Mouse (Mus musculus) layer of hippocampus, postnatal 36 days (tissue): ENCODE measurements around the gene Bspry. TPM values are rescaled to one million over a fixed set of nuclear protein-coding genes. Genes with fewer than 3 reads are reported as not detected.
A peak's percentile ranks its signal among the peaks of the same experiment; 100 is the strongest.
"Not testable (repeated sequence)": the region's sequence is repeated elsewhere in the genome, so short reads cannot be mapped to it uniquely, and the experiment has no call there.

Experiments used
- DNase-seq, 2 experiments: peaks; one replicate each; pipeline ENCODE4 v3.0.0; 2022
- total RNA-seq, 2 experiments: library from RNA; stranded (reverse); gene quantifications; 2 replicates each; pipeline ENCODE4 v1.2.3; 2021

Gene Bspry
- total RNA-seq, result under 1 TPM; 0.52 to 0.73 TPM

GRCm38 (mm10) chr4:62479937-62480708 is at the start of gene Bspry:
Gene Bspry (plus strand): TSS chr4:62480053.
- no peak for DNase-seq

- DNase-seq, result no peak
These were observed 49.2 kb upstream of the Bspry start for GRCm38 (mm10) chr4:62430678-62431077.

- no peak for DNase-seq
These were observed 48.3 kb upstream of the Bspry start for GRCm38 (mm10) chr4:62431522-62431921.

GRCm38 (mm10) chr4:62433939-62434870 is 45.6 kb upstream of the Bspry start:
- no peak for DNase-seq

- DNase-seq, result no peak
These were observed 44.8 kb upstream of the Bspry start, which contains the start of gene Rnf183 for GRCm38 (mm10) chr4:62435081-62435480. Gene Rnf183 (minus strand): TSS chr4:62435252.

GRCm38 (mm10) chr4:62437256-62437778 is 42.5 kb upstream of the Bspry start:
- DNase-seq, result no peak

GRCm38 (mm10) chr4:62437871-62438270 is 42.0 kb upstream of the Bspry start:
- no peak for DNase-seq

GRCm38 (mm10) chr4:62439793-62440192 is 40.1 kb upstream of the Bspry start:
- no peak for DNase-seq

GRCm38 (mm10) chr4:62440544-62440943 is 39.3 kb upstream of the Bspry start:
- no peak for DNase-seq

- no peak for DNase-seq
These were observed 38.9 kb upstream of the Bspry start for GRCm38 (mm10) chr4:62440986-62441385.

- peak in 1 of 2 experiments; percentile 35 for DNase-seq
These were observed 24.9 kb upstream of the Bspry start for GRCm38 (mm10) chr4:62454995-62455394.

- DNase-seq, result peak; percentile 62 to 66
These were observed 20.8 kb upstream of the Bspry start for GRCm38 (mm10) chr4:62459081-62459480.

GRCm38 (mm10) chr4:62460348-62460747 is 19.5 kb upstream of the Bspry start:
- no peak for DNase-seq

- DNase-seq, result no peak
These were observed 16.7 kb upstream of the Bspry start for GRCm38 (mm10) chr4:62463124-62463523.

- no peak for DNase-seq
These were observed 11.7 kb upstream of the Bspry start for GRCm38 (mm10) chr4:62468158-62468557.

GRCm38 (mm10) chr4:62470598-62471051 is 9.2 kb upstream of the Bspry start, which contains the start of gene Wdr31:
Gene Wdr31 (minus strand): TSS chr4:62470896.
- peak; percentile 79 to 82 for DNase-seq

GRCm38 (mm10) chr4:62472071-62472470 is 7.8 kb upstream of the Bspry start:
- no peak for DNase-seq

- no peak for DNase-seq
These were observed 4.7 kb upstream of the Bspry start for GRCm38 (mm10) chr4:62475131-62475530.

GRCm38 (mm10) chr4:62475793-62476192 is 4.1 kb upstream of the Bspry start:
- no peak for DNase-seq

- DNase-seq, result no peak
These were observed 2.2 kb upstream of the Bspry start for GRCm38 (mm10) chr4:62477542-62478244.

- not testable (repeated sequence) for DNase-seq
These were observed 288 bp upstream of the Bspry start for GRCm38 (mm10) chr4:62479593-62479936.
